Mouse (Mus musculus): ENCODE measurements around the gene Hsf2.

DNA sequence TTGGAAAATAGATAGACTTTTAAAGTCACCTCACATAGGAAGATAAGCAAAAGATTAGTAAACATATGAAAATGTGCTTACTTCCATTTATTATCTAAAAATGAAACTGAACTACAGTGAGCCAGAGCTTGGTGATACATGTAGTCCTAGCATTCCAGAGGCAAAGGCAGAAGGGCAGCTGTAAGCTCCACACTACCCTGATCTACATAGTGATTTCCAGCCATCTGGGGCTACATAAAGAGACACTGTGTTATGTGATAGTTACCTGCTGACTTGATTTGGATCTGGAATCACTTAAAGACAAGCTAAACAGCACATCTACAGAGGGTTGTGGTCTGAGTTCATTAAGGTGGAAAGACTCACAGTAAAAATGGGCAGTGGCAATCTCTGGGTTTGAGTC lies 45.1 kb upstream of the Hsf2 start:
- TF ChIP-seq CTCF (IDR thresholded peaks at IDR 0.05; ENCODE audit: low read depth) = no peak
- no peak for TF ChIP-seq EP300 (optimal IDR thresholded peaks at IDR 0.05)
